Mouse (Mus musculus): ENCODE measurements around the gene Olfr906.

Olfr906 gene

GRCm38 (mm10) chr9:38486785-38487184 lies at the start of gene Olfr906:
Gene Olfr906 (plus strand): TSS chr9:38487085.
- DNase-seq = no peak

- no peak for DNase-seq
These were observed 39.5 kb upstream of the Olfr906 start, which contains the start of gene Olfr902 for GRCm38 (mm10) chr9:38447352-38447751. Gene Olfr902 (plus strand): TSS chr9:38447652.

GRCm38 (mm10) chr9:38462844-38463243 lies 24.0 kb upstream of the Olfr906 start, which contains the start of gene Olfr904:
Gene Olfr904 (plus strand): TSS chr9:38463144.
- no peak for DNase-seq

- no peak for DNase-seq
These were observed 16.1 kb upstream of the Olfr906 start, which contains the start of gene Olfr905 for GRCm38 (mm10) chr9:38470807-38471206. Gene Olfr905 (plus strand): TSS chr9:38471107.

GRCm38 (mm10) chr9:38495501-38495900 lies 8.6 kb downstream of the Olfr906 start, which contains the start of gene Olfr907:
Gene Olfr907 (plus strand): TSS chr9:38495801.
- DNase-seq = no peak

- no peak for DNase-seq
These were observed 25.5 kb downstream of the Olfr906 start for GRCm38 (mm10) chr9:38512353-38512752.

- no peak for DNase-seq
These were observed 34.4 kb downstream of the Olfr906 start, which contains the start of gene Olfr911-ps1 for GRCm38 (mm10) chr9:38521280-38521679. Gene Olfr911-ps1 (plus strand): TSS chr9:38521580.

- no peak for DNase-seq
These were observed 50.7 kb downstream of the Olfr906 start, which contains the start of gene Olfr910 for GRCm38 (mm10) chr9:38537549-38537948. Gene Olfr910 (plus strand): TSS chr9:38537849.

Data from kidney, adult 18-20 months (tissue).